Mouse (Mus musculus) G1E (cell line): Measurements from ENCODE around the gene Bcl2l1. TPM values are rescaled to one million over a fixed set of nuclear protein-coding genes. Genes with fewer than 3 reads are reported as not detected.

Experiments
- ATAC-seq: 2 replicates; pipeline ENCODE4 v1.8.0; 2016; ENCODE audit warnings: mild to moderate bottlenecking; ENCODE audit not compliant: insufficient number of reproducible peaks, poor library complexity, low FRiP score, severe bottlenecking; ENCODE audit errors: extremely low read depth
- DNase-seq: peaks from one replicate; pipeline ENCODE4 v3.0.0; 2012; ENCODE audit warnings: low spot score
- H3K27me3 ChIP-seq: 2 replicates; pipeline ENCODE4 v1.6.1; 2012; ENCODE audit warnings: mild to moderate bottlenecking, low read length, inconsistent platforms; ENCODE audit not compliant: insufficient read depth
- H3K36me3 ChIP-seq: replicated peaks from 2 replicates; pipeline ENCODE3; 2012; ENCODE audit warnings: mild to moderate bottlenecking, inconsistent platforms
- H3K4me1 ChIP-seq: 2 replicates; pipeline ENCODE4 v1.6.1; 2012; ENCODE audit warnings: low read depth, low read length, inconsistent platforms, mixed read lengths; ENCODE audit not compliant: insufficient read depth
- H3K4me3 ChIP-seq: 2 replicates; pipeline ENCODE4 v1.5.1; 2012; ENCODE audit warnings: low read depth, mild to moderate bottlenecking, inconsistent platforms, low read length, moderate library complexity, mixed read lengths
- H3K9me3 ChIP-seq: replicated peaks from 2 replicates; pipeline ENCODE4 v1.6.1; 2012; ENCODE audit warnings: inconsistent platforms
- CTCF ChIP-seq: IDR thresholded peaks from 2 replicates; pipeline ENCODE4 v1.5.1; 2012; ENCODE audit warnings: low read depth, low read length, inconsistent platforms, mixed read lengths
- GATA1 ChIP-seq: IDR thresholded peaks from 2 replicates; pipeline ENCODE4 v1.6.1; 2012; ENCODE audit warnings: borderline replicate concordance, low read length, inconsistent platforms, mixed read lengths
- GATA2 ChIP-seq: IDR thresholded peaks from 2 replicates; pipeline ENCODE4 v1.6.1; 2012; ENCODE audit warnings: low read depth, low read length, inconsistent platforms, borderline replicate concordance
- POLR2AphosphoS5 ChIP-seq: IDR thresholded peaks from 2 replicates; pipeline ENCODE4 v1.6.1; 2012; ENCODE audit warnings: low read depth, low read length, inconsistent platforms; ENCODE audit not compliant: insufficient replicate concordance
- TAL1 ChIP-seq: conservative IDR thresholded peaks from 2 replicates; pipeline ENCODE4 v1.6.1; 2012; ENCODE audit warnings: low read depth, low read length, inconsistent platforms, mixed read lengths
- polyA plus RNA-seq: library from polyadenylated mRNA; stranded (reverse); fragments of >175 nt; gene quantifications from 2 replicates; pipeline ENCODE4 v1.2.3, GENCODE M21; 2012
- total RNA-seq, 2 experiments: library from RNA; stranded (forward) in 1 of 2; stranded (reverse) in 1 of 2; fragments of 200-1000 nt in 1 of 2; fragments of >200 nt in 1 of 2; fragmentation: Nextera tagmentation in 1 of 2; gene quantifications; 2 replicates each; pipeline ENCODE4 v1.2.3; 2014 to 2017

Gene Bcl2l1
- total and polyA plus RNA-seq, 3 experiments: 31.6 to 82.7 (median 79.6) TPM

DNA sequence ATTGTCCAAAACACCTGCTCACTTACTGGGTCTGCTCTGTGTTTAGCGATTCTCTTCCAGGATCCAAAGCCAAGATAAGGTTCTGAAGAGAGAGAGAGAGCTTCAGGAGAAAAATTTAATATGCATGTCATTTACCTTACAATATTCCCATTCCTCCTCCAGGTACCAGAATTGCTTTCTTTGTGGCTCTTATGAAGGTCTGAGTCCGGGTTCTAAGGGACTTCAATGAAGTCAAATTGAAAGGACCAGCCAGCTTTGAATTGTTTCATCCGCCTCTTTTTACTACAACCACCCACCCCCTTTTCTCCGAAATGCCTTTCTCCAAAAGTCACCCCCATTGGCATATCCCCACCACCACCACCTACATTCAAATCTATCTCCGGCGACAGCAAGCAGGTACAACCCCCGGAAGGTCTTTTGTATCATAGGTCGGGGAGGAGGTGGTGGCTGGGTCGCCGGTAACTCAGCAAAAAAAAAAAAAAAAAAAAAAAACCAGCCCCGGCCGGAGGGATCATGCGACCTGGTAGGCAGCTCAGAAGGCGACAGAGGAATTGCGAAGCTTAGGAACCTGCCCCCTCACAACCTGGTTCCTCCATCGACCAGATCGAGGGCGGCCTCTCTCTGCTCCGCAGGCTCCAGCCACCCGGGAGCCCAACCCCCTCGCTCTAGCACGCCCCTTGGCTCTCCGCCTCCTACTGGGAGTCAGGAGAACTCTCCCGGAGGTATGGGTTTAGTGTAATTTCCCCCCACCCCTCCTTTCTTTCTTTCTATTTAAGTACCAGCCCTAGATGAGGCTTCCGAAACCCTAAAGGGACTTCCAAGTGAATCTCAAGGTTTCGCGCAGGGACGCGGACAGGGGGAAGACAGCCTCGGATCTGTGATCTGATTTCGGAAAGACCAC lies 1.3 kb downstream of the Bcl2l1 start:
- peaks cover 56% of the 10 kb centered on the region for H3K4me1 ChIP-seq
- H3K36me3 ChIP-seq: peaks cover 40% of the 10 kb centered on the region
- peak overlapping the region; percentile 79 for H3K4me3 ChIP-seq
- peak; percentile 87 for DNase-seq
- TF ChIP-seq GATA2: no peak
- peak; percentile 21; the same call in 1 of the 2 replicates for TF ChIP-seq CTCF
- no peak for TF ChIP-seq POLR2AphosphoS5
- no peak for TF ChIP-seq GATA1
- H3K9me3 ChIP-seq: no peaks in the 10 kb centered on the region
- ATAC-seq: peak; percentile 69
- no peaks in the 10 kb centered on the region for H3K27me3 ChIP-seq

- Histone ChIP-seq H3K4me1 (peaks cover 65% of the 10 kb centered on the region), H3K36me3 (peaks cover 42% of the 10 kb centered on the region), H3K9me3 (no peaks in the 10 kb centered on the region), H3K27me3 (no peaks in the 10 kb centered on the region), H3K4me3 (peak overlapping the region; percentile 79)
- no peak for ATAC-seq
- TF ChIP-seq GATA2: no peak
- no peak for TF ChIP-seq TAL1
- no peak for TF ChIP-seq GATA1
- no peak for TF ChIP-seq CTCF
- no peak for TF ChIP-seq POLR2AphosphoS5
- no peak for DNase-seq
These were observed 2.1 kb downstream of the Bcl2l1 start for GRCm38 (mm10) chr2:152829367-152829881.

DNA sequence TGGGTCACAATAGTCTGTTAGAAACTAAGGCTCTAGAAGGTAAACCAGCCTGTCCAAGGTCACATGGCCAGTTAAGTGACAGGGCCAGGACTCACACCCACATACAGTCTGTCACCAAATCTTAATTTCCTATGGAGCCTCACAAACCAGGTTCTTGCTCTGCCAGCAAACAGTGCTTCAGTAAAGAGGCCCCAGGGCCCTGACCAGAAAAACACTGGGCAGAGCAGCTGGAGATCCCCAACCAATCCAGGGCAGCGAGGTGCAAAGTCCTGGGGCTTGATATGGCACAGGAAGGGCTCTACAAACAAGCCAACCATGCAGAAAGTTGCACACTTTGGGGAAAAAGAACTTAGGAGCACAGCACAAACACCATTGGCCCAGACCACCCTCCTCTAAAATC lies 3.0 kb downstream of the Bcl2l1 start:
- no peak for ATAC-seq
- H3K4me1 ChIP-seq: peaks cover 74% of the 10 kb centered on the region
- TF ChIP-seq GATA1: no peak
- no peak for TF ChIP-seq POLR2AphosphoS5
- no peak for TF ChIP-seq TAL1
- no peak for TF ChIP-seq CTCF
- DNase-seq: no peak
- no peaks in the 10 kb centered on the region for H3K9me3 ChIP-seq
- H3K36me3 ChIP-seq: peaks cover 47% of the 10 kb centered on the region
- peak overlapping the region; percentile 79; the same call in 1 of the 2 replicates for H3K4me3 ChIP-seq
- no peaks in the 10 kb centered on the region for H3K27me3 ChIP-seq

GRCm38 (mm10) chr2:152828011-152828370 lies 3.5 kb downstream of the Bcl2l1 start:
- TF ChIP-seq GATA1 (no peak), GATA2 (no peak), TAL1 (no peak), CTCF (no peak), POLR2AphosphoS5 (no peak)
- Histone ChIP-seq H3K9me3 (no peaks in the 10 kb centered on the region), H3K4me1 (peaks cover 76% of the 10 kb centered on the region), H3K4me3 (no peak overlapping the region), H3K36me3 (peaks cover 47% of the 10 kb centered on the region), H3K27me3 (no peaks in the 10 kb centered on the region)
- DNase-seq (no peak), ATAC-seq (no peak)

DNA sequence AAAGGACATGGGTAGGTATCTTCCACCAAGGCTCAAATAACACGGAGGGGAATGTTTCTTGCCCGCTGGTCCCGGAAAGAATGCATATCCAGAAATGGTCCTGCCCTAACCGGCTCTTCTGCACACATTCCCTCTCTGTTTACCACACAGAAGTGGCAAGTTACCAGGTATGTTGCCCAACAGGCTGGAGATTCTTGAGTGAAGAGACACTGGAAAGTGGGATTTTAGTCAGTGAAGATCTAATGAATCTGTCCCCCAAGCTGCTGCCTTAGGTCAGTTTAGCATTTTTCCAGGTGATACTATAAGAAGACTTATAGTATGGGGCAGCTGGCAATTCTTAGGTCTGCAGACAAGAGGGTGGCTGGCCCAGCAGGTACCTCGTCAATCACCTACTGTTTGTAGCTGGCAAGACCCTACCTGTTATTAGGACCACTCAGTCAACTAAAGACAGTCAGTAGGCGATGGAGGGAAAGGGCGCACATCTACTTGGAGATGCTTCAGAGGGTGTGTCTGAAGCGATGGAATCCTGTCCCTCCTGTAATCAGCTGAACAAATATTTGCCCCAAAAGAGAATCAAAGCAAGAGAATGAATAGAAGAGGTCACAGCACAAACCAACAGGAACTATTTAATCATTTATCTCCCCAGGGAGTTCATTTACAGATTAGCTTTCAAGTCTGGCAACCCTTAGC lies 4.1 kb downstream of the Bcl2l1 start:
- Histone ChIP-seq H3K4me3 (no peak overlapping the region), H3K27me3 (no peaks in the 10 kb centered on the region), H3K9me3 (no peaks in the 10 kb centered on the region), H3K4me1 (peaks cover 76% of the 10 kb centered on the region), H3K36me3 (peaks cover 49% of the 10 kb centered on the region)
- no peak for DNase-seq
- ATAC-seq: no peak
- TF ChIP-seq CTCF (no peak), GATA1 (no peak), TAL1 (no peak), POLR2AphosphoS5 (no peak), GATA2 (no peak)

DNA sequence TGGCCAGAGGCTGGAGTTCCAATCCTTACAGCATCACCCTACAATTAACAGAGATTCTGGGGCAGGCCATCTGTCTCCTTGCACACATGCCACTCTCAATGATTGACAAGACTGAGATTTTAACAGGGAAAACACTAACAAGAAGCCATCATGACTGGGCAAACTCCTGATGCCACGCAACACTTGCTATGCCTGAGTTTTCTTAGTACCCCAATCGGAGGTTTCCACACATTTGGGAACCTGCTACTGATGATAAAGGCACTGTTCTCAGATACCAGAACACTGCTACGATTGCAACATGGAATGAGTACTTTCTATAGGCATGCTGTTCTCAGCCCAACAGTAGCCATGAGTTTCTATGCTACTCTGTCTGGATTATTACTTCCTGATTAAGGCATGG lies 5.0 kb downstream of the Bcl2l1 start:
- Histone ChIP-seq H3K4me1 (peaks cover 80% of the 10 kb centered on the region), H3K36me3 (peaks cover 58% of the 10 kb centered on the region), H3K4me3 (no peak overlapping the region; the same call in 1 of the 2 replicates), H3K27me3 (no peaks in the 10 kb centered on the region), H3K9me3 (no peaks in the 10 kb centered on the region)
- ATAC-seq (no peak), DNase-seq (no peak)
- no peak for TF ChIP-seq GATA2
- no peak for TF ChIP-seq GATA1
- TF ChIP-seq POLR2AphosphoS5: no peak
- TF ChIP-seq TAL1: no peak
- no peak for TF ChIP-seq CTCF
